Mouse (Mus musculus): ENCODE results near the gene Zfp423. TPM values are rescaled to one million over a fixed set of nuclear protein-coding genes. Genes with fewer than 3 reads are reported as not detected.

Gene Zfp423
- total and polyA plus RNA-seq, 3 experiments: not detected

- H3K79me2 ChIP-seq (ENCODE audit: control insufficient read depth, insufficient read depth, low read length, poor library complexity): no peaks in the 10 kb centered on the region
- H3K4me1 ChIP-seq (ENCODE audit: control insufficient read depth in 1 of 2, insufficient read depth in 2 of 2, low read length in 2 of 2): no peaks in the 10 kb centered on the region
- H3K9ac ChIP-seq (ENCODE audit: control insufficient read depth, low read depth, low read length, poor library complexity, severe bottlenecking): no peak overlapping the region
- no peaks in the 10 kb centered on the region for H3K36me3 ChIP-seq (ENCODE audit: control insufficient read depth in 1 of 2, insufficient read depth in 2 of 2, low read length in 2 of 2)
- TF ChIP-seq KAT2A (conservative IDR thresholded peaks at IDR 0.05; ENCODE audit: low read depth, low read length) (no peak), NRF1 (IDR thresholded peaks at IDR 0.05; ENCODE audit: insufficient read depth, low read depth, low read length, poor library complexity, severe bottlenecking) (no peak), BHLHE40 (IDR thresholded peaks at IDR 0.05; ENCODE audit: borderline replicate concordance, low read depth, low read length) (no peak), MAFK (IDR thresholded peaks at IDR 0.05; ENCODE audit: borderline replicate concordance, low read depth, low read length) (no peak), ZC3H11A (IDR thresholded peaks at IDR 0.05; ENCODE audit: low read depth, low read length) (no peak), TBP (IDR thresholded peaks at IDR 0.05; ENCODE audit: low read depth, low read length) (no peak), TCF12 (IDR thresholded peaks at IDR 0.05; ENCODE audit: low read depth, low read length) (no peak), GABPA (IDR thresholded peaks at IDR 0.05; ENCODE audit: low read depth, low read length) (no peak), MEF2A (IDR thresholded peaks at IDR 0.05; ENCODE audit: extremely low read depth, insufficient replicate concordance, low read depth, low read length, poor library complexity, severe bottlenecking) (no peak), GATA1 (IDR thresholded peaks at IDR 0.05; ENCODE audit: low read depth, low read length) (no peak), RAD21 (IDR thresholded peaks at IDR 0.05; ENCODE audit: low read depth, low read length) (no peak), ZNF384 (IDR thresholded peaks at IDR 0.05; ENCODE audit: low read depth, low read length) (no peak), NELFE (IDR thresholded peaks at IDR 0.05; ENCODE audit: low read depth, low read length) (no peak), POLR2AphosphoS5 (IDR thresholded peaks at IDR 0.05; ENCODE audit: borderline replicate concordance, low read depth, low read length) (no peak), USF2 (IDR thresholded peaks at IDR 0.05; ENCODE audit: borderline replicate concordance in 1 of 2, insufficient read depth in 1 of 2, low read depth in 1 of 2, low read length in 2 of 2) (no peak), E2F4 (IDR thresholded peaks at IDR 0.05; ENCODE audit: borderline replicate concordance, low read depth, low read length) (no peak), ZMIZ1 (IDR thresholded peaks at IDR 0.05; ENCODE audit: low read depth, low read length) (no peak), HCFC1 (IDR thresholded peaks at IDR 0.05; ENCODE audit: low read depth, low read length) (no peak), TAL1 (IDR thresholded peaks at IDR 0.05; ENCODE audit: low read length) (no peak)
- no peaks in the 10 kb centered on the region for H3K27me3 ChIP-seq (ENCODE audit: control insufficient read depth in 1 of 2, insufficient read depth in 2 of 2, low read length in 2 of 2)
- no peak overlapping the region for H3K27ac ChIP-seq (ENCODE audit: control insufficient read depth, low read depth, low read length)
- no peak overlapping the region for H3K4me3 ChIP-seq (ENCODE audit: control insufficient read depth in 1 of 2, insufficient read depth in 1 of 2, low read depth in 2 of 2, low read length in 2 of 2)
- no peaks in the 10 kb centered on the region for H3K9me3 ChIP-seq (replicated peaks; ENCODE audit: insufficient read depth, low read length)
- no peak for DNase-seq (ENCODE audit: low read depth, low spot score)
Measured at GRCm38 (mm10) chr8:87765276-87765675, 194.1 kb downstream of the Zfp423 start.

GRCm38 (mm10) chr8:87758750-87759149 is 200.6 kb downstream of the Zfp423 start:
- H3K27ac ChIP-seq (ENCODE audit: control insufficient read depth, low read depth, low read length): no peak overlapping the region
- DNase-seq (ENCODE audit: low read depth, low spot score): no peak
- no peaks in the 10 kb centered on the region for H3K79me2 ChIP-seq (ENCODE audit: control insufficient read depth, insufficient read depth, low read length, poor library complexity)
- no peak for TF ChIP-seq MYB (IDR thresholded peaks at IDR 0.05; ENCODE audit: low read depth, low read length)
- TF ChIP-seq UBTF (IDR thresholded peaks at IDR 0.05; ENCODE audit: borderline replicate concordance, insufficient read depth, low read depth, low read length): no peak
- TF ChIP-seq TBP (IDR thresholded peaks at IDR 0.05; ENCODE audit: low read depth, low read length): no peak
- TF ChIP-seq MXI1 (IDR thresholded peaks at IDR 0.05; ENCODE audit: low read depth, low read length): no peak
- no peak for TF ChIP-seq CHD2 (IDR thresholded peaks at IDR 0.05; ENCODE audit: low read length)
- TF ChIP-seq EP300 (IDR thresholded peaks at IDR 0.05; ENCODE audit: low read depth in 1 of 2, low read length in 2 of 2): no peak
- no peak for TF ChIP-seq MAX (IDR thresholded peaks at IDR 0.05; ENCODE audit: low read length)
- TF ChIP-seq GABPA (IDR thresholded peaks at IDR 0.05; ENCODE audit: low read depth, low read length): no peak
- TF ChIP-seq NELFE (IDR thresholded peaks at IDR 0.05; ENCODE audit: low read depth, low read length): no peak
- no peak for TF ChIP-seq POLR2AphosphoS5 (IDR thresholded peaks at IDR 0.05; ENCODE audit: borderline replicate concordance, low read depth, low read length)
- no peak for TF ChIP-seq USF1 (IDR thresholded peaks at IDR 0.05; ENCODE audit: low read depth, low read length)
- no peak for TF ChIP-seq NRF1 (IDR thresholded peaks at IDR 0.05; ENCODE audit: insufficient read depth, low read depth, low read length, poor library complexity, severe bottlenecking)
- TF ChIP-seq MEF2A (IDR thresholded peaks at IDR 0.05; ENCODE audit: extremely low read depth, insufficient replicate concordance, low read depth, low read length, poor library complexity, severe bottlenecking): no peak
- TF ChIP-seq ZMIZ1 (IDR thresholded peaks at IDR 0.05; ENCODE audit: low read depth, low read length): no peak
- TF ChIP-seq HCFC1 (IDR thresholded peaks at IDR 0.05; ENCODE audit: low read depth, low read length): no peak
- no peaks in the 10 kb centered on the region for H3K9me3 ChIP-seq (replicated peaks; ENCODE audit: insufficient read depth, low read length)
- no peaks in the 10 kb centered on the region for H3K27me3 ChIP-seq (ENCODE audit: control insufficient read depth in 1 of 2, insufficient read depth in 2 of 2, low read length in 2 of 2)
- no peaks in the 10 kb centered on the region for H3K4me1 ChIP-seq (ENCODE audit: control insufficient read depth in 1 of 2, insufficient read depth in 2 of 2, low read length in 2 of 2)
- H3K4me3 ChIP-seq (ENCODE audit: control insufficient read depth in 1 of 2, insufficient read depth in 1 of 2, low read depth in 2 of 2, low read length in 2 of 2): no peak overlapping the region
- no peak overlapping the region for H3K9ac ChIP-seq (ENCODE audit: control insufficient read depth, low read depth, low read length, poor library complexity, severe bottlenecking)
- no peaks in the 10 kb centered on the region for H3K36me3 ChIP-seq (ENCODE audit: control insufficient read depth in 1 of 2, insufficient read depth in 2 of 2, low read length in 2 of 2)
